Mouse (Mus musculus): Measurements from ENCODE around the gene Pip5k1c.

Pip5k1c gene

GRCm38 (mm10) chr10:81323141-81323775 lies 30.5 kb downstream of the Pip5k1c start:
- in situ Hi-C loops (cut with MboI), result no loop called here

GRCm38 (mm10) chr10:81323791-81324530 lies 31.2 kb downstream of the Pip5k1c start:
- in situ Hi-C loops (cut with MboI), result no loop called here

- in situ Hi-C loops (cut with MboI), result no loop called here
These were observed 32.4 kb downstream of the Pip5k1c start for GRCm38 (mm10) chr10:81325176-81325575.

- in situ Hi-C loops (cut with MboI), result no loop called here
These were observed 33.0 kb downstream of the Pip5k1c start for GRCm38 (mm10) chr10:81325781-81326180.

- in situ Hi-C loops (cut with MboI), result no loop called here
These were observed 34.1 kb downstream of the Pip5k1c start for GRCm38 (mm10) chr10:81326858-81327257.

GRCm38 (mm10) chr10:81327959-81328358 lies 35.2 kb downstream of the Pip5k1c start:
- in situ Hi-C loops (cut with MboI), result no loop called here

GRCm38 (mm10) chr10:81328386-81328785 lies 35.6 kb downstream of the Pip5k1c start, which contains the start of gene Tbxa2r:
Gene Tbxa2r, plus strand, starts transcription at chr10:81328731.
- in situ Hi-C loops (cut with MboI), result no loop called here

GRCm38 (mm10) chr10:81329194-81329975 lies 36.6 kb downstream of the Pip5k1c start:
- in situ Hi-C loops (cut with MboI), result no loop called here

- in situ Hi-C loops (cut with MboI), result no loop called here
These were observed 37.2 kb downstream of the Pip5k1c start for GRCm38 (mm10) chr10:81330007-81330406.

GRCm38 (mm10) chr10:81332277-81332676 lies 39.5 kb downstream of the Pip5k1c start:
- in situ Hi-C loops (cut with MboI), result no loop called here

- in situ Hi-C loops (cut with MboI), result no loop called here
These were observed 41.6 kb downstream of the Pip5k1c start for GRCm38 (mm10) chr10:81334324-81334723.

- in situ Hi-C loops (cut with MboI), result no loop called here
These were observed 42.9 kb downstream of the Pip5k1c start for GRCm38 (mm10) chr10:81335393-81336340.

GRCm38 (mm10) chr10:81336558-81336957 lies 43.8 kb downstream of the Pip5k1c start:
- in situ Hi-C loops (cut with MboI), result no loop called here

- in situ Hi-C loops (cut with MboI), result loop anchor here (10.0 kb wide), 1 partner anchor 46 kb away; the partner anchor contains the start of genes Pip5k1c and Tjp3
These were observed 48.0 kb downstream of the Pip5k1c start for GRCm38 (mm10) chr10:81340551-81341332.

GRCm38 (mm10) chr10:81341333-81341949 lies 48.7 kb downstream of the Pip5k1c start:
- in situ Hi-C loops (cut with MboI), result loop anchor here (10.0 kb wide), 1 partner anchor 47 kb away; the partner anchor contains the start of genes Pip5k1c and Tjp3

- in situ Hi-C loops (cut with MboI), result loop anchor here (10.0 kb wide), 1 partner anchor 48 kb away; the partner anchor contains the start of genes Pip5k1c and Tjp3
These were observed 50.1 kb downstream of the Pip5k1c start, which contains the start of gene Gipc3 for GRCm38 (mm10) chr10:81342686-81343505. Gene Gipc3, minus strand, starts transcription at chr10:81343266.

GRCm38 (mm10) chr10:81344421-81345161 lies 51.8 kb downstream of the Pip5k1c start:
- in situ Hi-C loops (cut with MboI), result loop anchor here (10.0 kb wide), 1 partner anchor 50 kb away; the partner anchor contains the start of genes Pip5k1c and Tjp3

- in situ Hi-C loops (cut with MboI), result loop anchor here (10.0 kb wide), 1 partner anchor 50 kb away; the partner anchor contains the start of genes Pip5k1c and Tjp3
These were observed 52.4 kb downstream of the Pip5k1c start for GRCm38 (mm10) chr10:81345162-81345534.
